Mouse (Mus musculus): ENCODE results near the gene Olfr118. TPM values are rescaled to one million over a fixed set of nuclear protein-coding genes. Genes with fewer than 3 reads are reported as not detected.
"Not testable (repeated sequence)": the region's sequence is repeated elsewhere in the genome, so short reads cannot be mapped to it uniquely, and the experiment has no call there.

Olfr118 gene
- not detected in 2 replicates for total RNA-seq (2021)
- long read RNA-seq: 0 reads

DNA sequence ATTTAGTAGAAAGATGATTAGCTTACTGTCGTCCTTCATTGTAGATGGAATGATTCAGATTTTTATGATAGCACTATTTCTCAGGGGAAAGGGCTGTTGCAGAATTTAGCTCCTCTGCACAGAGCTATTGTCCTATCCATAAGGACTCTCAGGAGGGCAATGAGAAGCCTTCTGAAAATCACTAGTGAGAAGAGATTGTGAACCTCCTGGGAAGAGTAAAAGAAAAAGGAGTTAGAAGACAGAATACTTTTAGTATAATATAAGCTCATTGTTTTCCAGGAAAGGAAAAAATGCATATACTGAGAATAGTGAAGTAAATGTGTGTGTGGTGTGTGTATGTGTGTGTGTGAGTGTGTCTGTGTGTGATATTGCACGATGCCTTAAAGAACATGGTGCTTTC is at the start of gene Olfr118:
Gene Olfr118 (plus strand): TSS at position 301 of the 400 bp plus-strand sequence.
- DNase-seq: no peak

DNA sequence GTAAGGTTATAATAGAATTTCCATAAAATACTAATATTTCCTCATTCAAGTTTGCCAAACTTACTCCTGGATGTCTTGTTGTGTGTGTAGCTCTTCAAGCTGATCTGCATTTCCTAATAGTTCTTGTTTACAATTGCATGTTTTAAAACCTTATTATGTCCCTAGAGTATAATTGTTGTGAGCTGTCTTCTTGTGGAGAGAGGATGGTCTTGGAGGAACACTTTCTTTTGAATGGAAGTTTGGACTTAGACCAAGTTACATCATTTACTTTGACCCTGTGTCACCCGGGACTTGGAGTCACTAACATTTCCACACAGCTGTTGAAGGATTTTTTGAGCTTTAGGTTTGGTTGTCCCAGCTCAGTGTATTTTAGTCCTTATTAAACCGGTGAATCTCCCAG is 39.8 kb upstream of the Olfr118 start, which contains the start of the genes Olfr115 and Olfr116:
Gene Olfr115 (minus strand): TSS at position 101 of the 400 bp plus-strand sequence.
Gene Olfr116 (minus strand): TSS at position 191 of the 400 bp plus-strand sequence.
- DNase-seq: no peak

DNA sequence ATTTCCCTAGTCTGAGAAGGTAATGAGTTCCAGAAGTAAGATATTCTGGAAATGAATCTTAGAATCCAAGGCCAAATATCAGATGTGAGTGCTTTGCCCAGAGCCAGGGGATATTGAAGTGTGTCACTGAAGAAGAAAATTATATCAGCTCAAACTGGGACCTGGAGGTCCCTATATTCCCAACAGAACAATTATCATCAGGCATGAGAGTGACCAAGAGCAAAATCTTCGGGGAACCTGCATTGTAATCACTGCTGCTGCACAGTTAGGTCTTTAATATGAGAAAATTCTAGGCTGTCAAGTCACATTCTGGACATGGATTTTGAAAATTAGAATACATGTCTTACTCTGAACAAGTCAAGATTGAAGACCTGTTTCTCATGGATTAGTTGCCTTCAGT is 3.1 kb upstream of the Olfr118 start, which contains the start of gene Olfr117:
Gene Olfr117 (minus strand): TSS at position 101 of the 400 bp plus-strand sequence.
- no peak for DNase-seq

DNA sequence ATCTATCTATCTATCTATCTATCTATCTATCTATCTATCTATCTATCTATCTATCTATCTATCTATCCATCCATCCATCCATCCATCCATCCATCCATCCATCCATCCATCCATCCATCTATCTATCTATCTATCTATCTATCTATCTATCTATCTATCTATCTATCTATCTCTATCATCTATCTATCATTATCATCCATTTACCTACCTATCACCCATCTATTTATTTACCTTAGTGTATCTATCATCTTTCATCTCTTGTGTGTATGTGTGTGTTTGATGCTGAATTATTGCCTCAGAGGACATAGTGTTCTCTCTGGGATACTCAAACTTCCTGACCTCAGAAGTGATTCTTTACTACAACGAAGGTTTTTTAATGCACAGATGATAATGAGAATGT is 29.5 kb downstream of the Olfr118 start, which contains the start of gene Olfr119:
Gene Olfr119 (plus strand): TSS at position 301 of the 400 bp plus-strand sequence.
- not testable (repeated sequence) for DNase-seq

DNA sequence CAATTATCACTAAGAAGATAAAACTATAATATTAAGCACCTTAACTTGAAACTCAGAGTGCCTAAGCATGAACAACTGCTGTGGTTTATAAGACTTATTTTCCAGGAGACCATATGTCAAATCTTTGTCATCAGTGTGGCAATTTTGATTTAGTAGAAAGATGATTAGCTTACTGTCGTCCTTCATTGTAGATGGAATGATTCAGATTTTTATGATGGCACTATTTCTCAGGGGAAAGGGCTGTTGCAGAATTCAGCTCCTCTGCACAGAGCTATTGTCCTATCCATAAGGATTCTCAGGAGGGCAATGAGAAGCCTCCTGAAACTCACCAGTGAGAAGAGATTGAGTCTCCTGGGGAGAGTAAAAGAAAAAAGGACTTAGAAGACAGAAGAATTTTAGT is 54.7 kb downstream of the Olfr118 start, which contains the start of gene Olfr120:
Gene Olfr120 (plus strand): TSS at position 301 of the 400 bp plus-strand sequence.
- DNase-seq: no peak

Other genes with a start within 250 kb of the Olfr118 start
- not detected in 2 replicates for gene Olfr108, start 221.5 kb upstream of the Olfr118 start, total RNA-seq (2021)
- not detected in 2 replicates for gene Olfr109, start 208.1 kb upstream of the Olfr118 start, total RNA-seq (2021)
- gene H2-M2, start 183.4 kb upstream of the Olfr118 start, total RNA-seq (2021): not detected in 2 replicates
- not detected in 2 replicates for gene Olfr110, start 174.5 kb upstream of the Olfr118 start, total RNA-seq (2021)
- 0.39 TPM in 1 of 2 replicates, not detected in the other for gene Olfr111, start 159.0 kb upstream of the Olfr118 start, total RNA-seq (2021)
- not detected in 2 replicates for gene Olfr112, start 97.5 kb upstream of the Olfr118 start, total RNA-seq (2021)
- not detected in 2 replicates for gene Olfr113, start 89.3 kb upstream of the Olfr118 start, total RNA-seq (2021)
- gene Olfr114, start 74.2 kb upstream of the Olfr118 start, total RNA-seq (2021): not detected in 2 replicates
- not detected in 2 replicates for gene Olfr115, start 39.9 kb upstream of the Olfr118 start, total RNA-seq (2021)
- not detected in 2 replicates for gene Olfr116, start 39.8 kb upstream of the Olfr118 start, total RNA-seq (2021)
- not detected in 2 replicates for gene Olfr117, start 3.2 kb upstream of the Olfr118 start, total RNA-seq (2021)
- gene Olfr119, start 29.6 kb downstream of the Olfr118 start, total RNA-seq (2021): not detected in 2 replicates
- gene Olfr120, start 54.8 kb downstream of the Olfr118 start, total RNA-seq (2021): not detected in 2 replicates
- gene Olfr121, start 81.9 kb downstream of the Olfr118 start, total RNA-seq (2021): not detected in 2 replicates
- gene Olfr122, start 101.6 kb downstream of the Olfr118 start, total RNA-seq (2021): not detected in 2 replicates
- gene Olfr123, start 126.5 kb downstream of the Olfr118 start, total RNA-seq (2021): not detected in 2 replicates
- not detected in 2 replicates for gene Olfr124, start 132.9 kb downstream of the Olfr118 start, total RNA-seq (2021)
- not detected in 2 replicates for gene Olfr125, start 166.0 kb downstream of the Olfr118 start, total RNA-seq (2021)
- not detected in 2 replicates for gene Olfr126, start 180.5 kb downstream of the Olfr118 start, total RNA-seq (2021)
- not detected in 2 replicates for gene Olfr127, start 233.4 kb downstream of the Olfr118 start, total RNA-seq (2021)